Mouse (Mus musculus) liver, embryonic 14.5 days (tissue): Measurements from ENCODE around the gene H2afy.

Source experiments
- CTCF ChIP-seq: IDR thresholded peaks from 2 replicates; pipeline ENCODE4 v1.5.1; 2016; ENCODE audit warnings: antibody characterized with exemption, low read depth, control low read depth
- EP300 ChIP-seq: IDR thresholded peaks from 2 replicates; pipeline ENCODE4 v1.6.1; 2016; ENCODE audit warnings: antibody characterized with exemption, low read depth

- TF ChIP-seq CTCF: no peak
- TF ChIP-seq EP300: no peak
These were observed 22.5 kb downstream of the H2afy start for GRCm38 (mm10) chr13:56113431-56114248.
